Mouse (Mus musculus) layer of hippocampus, adult 6 months (tissue): ENCODE results near the gene C030005K15Rik. TPM values are rescaled to one million over a fixed set of nuclear protein-coding genes. Genes with fewer than 3 reads are reported as not detected.

ENCODE experiments used
- long read RNA-seq, 2 experiments: library from polyadenylated mRNA; unstranded; transcript quantifications; one replicate each; pipeline ENCODE4 v2.0.0; 2019 to 2020
- polyA plus RNA-seq: library from polyadenylated mRNA; unstranded; fragments of <200 nt; fragmentation: Nextera tagmentation; gene quantifications from 2 replicates; pipeline ENCODE4 v1.2.3, GENCODE M21; 2021

Gene C030005K15Rik
- polyA plus RNA-seq = not detected in 2 replicates
- long read RNA-seq, experiment 1 = 0 reads
- long read RNA-seq, experiment 2 = 0 reads

GRCm38 (mm10) chr10:97726655-97727054 lies at the start of gene C030005K15Rik:
Gene C030005K15Rik, minus strand, starts transcription at chr10:97726755.

GRCm38 (mm10) chr10:97692913-97693312 lies 33.6 kb downstream of the C030005K15Rik start, which contains the start of gene Ccer1:
Gene Ccer1, plus strand, starts transcription at chr10:97693059.

Other genes with a start within 250 kb of the C030005K15Rik start
- gene Dcn, start 247.1 kb downstream of the C030005K15Rik start, polyA plus RNA-seq = 90.5 and 95.3 TPM in 2 replicates
- 3.0 and 3.7 TPM in 2 replicates for gene Lum, start 161.6 kb downstream of the C030005K15Rik start, polyA plus RNA-seq
- not detected in 2 replicates for gene Kera, start 119.9 kb downstream of the C030005K15Rik start, polyA plus RNA-seq
- 0.67 and 0.82 TPM in 2 replicates for gene Epyc, start 82.7 kb downstream of the C030005K15Rik start, polyA plus RNA-seq
- not detected in 2 replicates for gene Ccer1, start 33.7 kb downstream of the C030005K15Rik start, polyA plus RNA-seq